Mouse (Mus musculus) mouse trophoblast stem cell (cell line): Measurements from ENCODE around the gene Dapk2.

Experiments used
- in situ Hi-C, 2 experiments: fragments of 300-500 bp; cut with MseI, MboI; formaldehyde crosslinking; loops; 2 replicates in 1 of 2; 3 replicates in 1 of 2; pipeline ENCODE4 v1.15.1; 2025

The Dapk2 gene

DNA sequence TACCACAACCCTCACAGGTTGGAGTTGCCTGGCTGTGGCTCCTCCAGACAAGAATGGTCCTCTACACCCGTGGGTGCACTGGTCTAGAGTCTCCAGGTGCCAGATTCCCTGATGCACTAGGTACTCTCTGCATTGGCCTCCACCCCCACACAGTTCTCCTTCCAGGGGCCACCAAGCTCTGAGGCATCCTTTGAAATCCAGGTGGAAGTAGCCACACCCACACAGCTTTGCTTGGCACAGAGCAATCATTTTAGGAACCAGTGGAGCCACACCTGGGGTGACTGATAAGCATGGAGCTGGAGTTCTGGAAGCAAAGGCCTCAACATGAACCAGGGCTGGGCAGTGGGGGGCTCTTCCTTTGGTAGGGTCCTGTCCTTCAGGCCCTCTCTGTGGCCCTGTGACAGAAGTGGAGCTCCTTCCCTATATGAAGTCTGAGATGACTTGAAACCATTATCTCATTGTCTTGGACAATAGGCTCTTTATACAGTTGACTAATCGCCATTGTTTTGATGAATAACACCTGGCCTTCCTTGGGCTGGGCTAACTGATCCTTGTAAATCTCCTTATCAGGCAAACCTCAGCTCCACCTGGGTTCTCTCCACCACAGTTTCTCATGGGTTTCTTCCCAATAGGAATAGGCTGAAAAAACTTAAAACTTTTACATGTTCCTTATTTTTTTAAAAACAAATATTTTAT is 70.6 kb downstream of the Dapk2 start:
- in situ Hi-C loops: no loop called here

DNA sequence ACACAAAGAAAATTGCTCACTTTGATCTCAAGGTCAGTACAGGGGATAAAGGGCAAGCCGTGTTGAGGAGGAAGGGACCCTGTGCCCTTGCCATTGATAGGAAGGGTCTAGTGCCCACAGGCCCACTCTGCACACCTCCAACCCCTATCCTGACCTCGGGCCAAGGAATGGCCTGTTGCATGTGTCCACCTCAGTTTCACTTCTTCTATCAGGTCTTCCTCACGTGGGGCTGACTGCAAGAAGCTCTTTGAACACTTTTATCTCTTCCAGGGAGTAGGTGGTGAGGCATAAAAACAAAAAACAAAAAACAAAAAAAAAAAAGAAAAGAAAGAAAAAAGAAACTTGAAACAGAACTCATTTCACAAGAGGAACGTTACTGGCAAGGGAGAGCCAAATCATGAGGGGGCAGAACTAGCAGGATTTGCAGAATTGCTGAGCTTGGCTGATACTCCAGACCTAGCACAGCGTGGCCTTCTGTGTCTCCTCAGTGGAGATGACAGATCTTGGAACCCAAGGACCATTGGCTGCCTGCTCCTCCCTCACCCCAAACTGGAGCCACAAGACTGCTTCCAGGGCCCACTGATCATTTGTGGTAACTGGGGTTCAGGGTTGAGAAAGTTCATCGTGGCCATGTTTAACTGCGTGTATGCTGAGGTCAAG is 73.9 kb downstream of the Dapk2 start:
- in situ Hi-C loops: no loop called here

DNA sequence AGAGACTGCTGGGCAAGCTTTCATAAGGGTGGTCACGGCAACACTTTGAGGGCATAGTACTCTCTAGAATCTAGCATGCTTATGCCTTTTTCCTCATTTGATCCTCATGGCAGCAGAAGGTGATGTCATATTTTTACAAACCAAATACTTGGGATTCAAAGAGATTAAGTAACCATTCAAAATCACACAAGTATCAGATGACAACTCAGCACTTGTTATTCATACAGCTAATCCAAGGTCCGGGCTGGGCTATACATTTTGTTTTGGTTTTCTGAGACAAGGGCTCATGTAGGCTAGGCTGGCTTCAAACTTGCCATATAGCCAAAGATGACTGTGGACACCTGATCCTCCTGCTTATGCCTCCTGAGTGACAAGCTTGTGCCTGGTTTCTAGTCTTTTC is 78.6 kb downstream of the Dapk2 start:
- in situ Hi-C loops: no loop called here

DNA sequence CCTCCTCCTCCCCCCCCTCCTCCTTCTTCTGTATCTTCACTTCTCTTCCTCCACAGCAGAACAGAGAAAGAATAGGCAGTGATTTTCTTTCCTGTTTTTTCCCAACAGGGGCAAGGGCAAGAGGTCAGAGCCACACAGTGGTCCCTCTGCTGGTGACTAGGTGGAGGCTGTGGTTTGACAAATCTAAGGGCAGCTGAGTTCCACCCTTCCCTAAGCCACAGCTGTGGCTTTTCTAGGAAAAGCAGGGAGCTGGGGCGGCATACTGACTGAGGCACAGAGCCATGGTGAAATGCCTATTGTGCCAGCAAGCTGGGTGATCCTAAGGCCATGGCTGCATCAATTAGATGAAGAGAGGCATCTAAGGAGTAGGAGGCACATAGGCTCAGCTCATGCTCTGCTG is 79.7 kb downstream of the Dapk2 start:
- in situ Hi-C loops: no loop called here

DNA sequence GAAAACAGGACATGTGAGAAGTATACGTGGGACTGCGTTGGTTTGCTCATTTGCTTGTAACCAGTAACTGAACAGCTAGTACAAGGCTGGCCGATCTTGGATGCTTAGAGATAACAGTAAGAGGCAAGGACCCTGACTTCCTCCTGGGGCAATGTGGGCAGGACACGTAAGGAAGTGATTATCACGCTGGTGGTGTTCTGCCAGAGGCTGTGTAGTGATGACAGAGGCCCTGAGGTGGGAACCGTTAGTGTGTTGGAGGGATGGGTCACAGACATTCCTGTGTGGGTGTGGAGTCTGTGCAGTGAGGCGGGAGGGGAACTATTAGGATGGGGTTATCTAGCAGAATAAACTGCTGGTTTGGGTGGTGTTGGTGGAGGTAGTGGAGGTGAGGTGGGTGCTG is 81.2 kb downstream of the Dapk2 start:
- in situ Hi-C loops: no loop called here

DNA sequence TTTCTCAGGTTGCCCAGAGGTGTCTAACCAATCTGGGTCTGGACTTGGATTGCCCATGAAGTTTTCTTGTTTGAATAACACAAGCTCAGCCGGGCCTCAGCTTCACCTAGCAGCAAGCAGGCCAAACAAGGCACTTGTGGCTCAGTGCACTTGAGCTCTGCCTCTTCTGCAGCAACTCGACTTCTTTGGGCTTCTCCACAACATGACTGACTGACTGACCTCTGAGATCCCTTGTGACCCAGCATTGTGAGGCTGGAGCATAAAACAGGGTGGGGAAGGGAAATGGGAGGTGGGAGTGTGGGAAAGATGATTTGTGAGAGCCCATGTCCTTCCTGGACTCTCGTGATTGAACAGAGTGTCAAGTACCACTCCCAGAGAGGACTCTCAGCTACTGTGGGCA is 81.7 kb downstream of the Dapk2 start:
- in situ Hi-C loops: no loop called here

DNA sequence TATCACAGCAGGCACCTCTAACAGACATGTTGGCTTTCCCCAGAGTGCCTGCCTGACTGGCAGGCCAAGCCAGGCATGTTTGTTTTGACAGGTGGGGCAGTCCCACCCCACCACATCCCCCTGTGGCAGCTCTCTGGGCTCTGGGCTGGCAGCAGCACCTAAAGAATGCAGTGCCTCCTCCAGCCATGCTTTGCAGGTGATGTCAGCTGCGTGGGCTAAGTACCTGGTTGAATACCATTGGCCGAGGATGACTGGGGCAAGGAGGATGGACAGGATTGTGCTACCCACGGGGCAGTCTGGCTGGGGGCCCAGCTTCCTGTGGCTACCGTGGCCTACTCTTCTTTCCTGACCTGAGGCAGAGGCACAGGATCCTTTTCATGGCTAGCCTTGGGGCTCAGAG is 82.5 kb downstream of the Dapk2 start:
- in situ Hi-C loops: no loop called here

DNA sequence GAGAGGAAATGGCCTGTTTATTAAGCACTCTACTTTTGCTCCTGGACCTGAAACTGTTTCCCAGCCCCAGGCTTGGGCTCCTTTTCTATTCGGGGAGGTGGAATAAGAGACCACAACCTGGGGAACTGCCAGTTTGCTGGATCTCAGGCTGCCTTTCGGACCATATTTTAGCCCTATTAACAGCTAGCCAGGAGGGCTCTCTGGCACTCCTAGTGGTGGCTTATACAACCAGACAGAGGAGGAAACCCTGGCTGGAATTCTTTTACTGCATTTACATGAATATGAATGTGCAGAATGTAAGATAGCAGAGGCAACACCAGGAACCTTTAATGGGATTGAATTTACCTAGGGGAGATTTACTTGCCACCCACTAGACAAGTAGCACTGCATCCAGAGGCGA is 83.0 kb downstream of the Dapk2 start:
- in situ Hi-C loops: no loop called here

DNA sequence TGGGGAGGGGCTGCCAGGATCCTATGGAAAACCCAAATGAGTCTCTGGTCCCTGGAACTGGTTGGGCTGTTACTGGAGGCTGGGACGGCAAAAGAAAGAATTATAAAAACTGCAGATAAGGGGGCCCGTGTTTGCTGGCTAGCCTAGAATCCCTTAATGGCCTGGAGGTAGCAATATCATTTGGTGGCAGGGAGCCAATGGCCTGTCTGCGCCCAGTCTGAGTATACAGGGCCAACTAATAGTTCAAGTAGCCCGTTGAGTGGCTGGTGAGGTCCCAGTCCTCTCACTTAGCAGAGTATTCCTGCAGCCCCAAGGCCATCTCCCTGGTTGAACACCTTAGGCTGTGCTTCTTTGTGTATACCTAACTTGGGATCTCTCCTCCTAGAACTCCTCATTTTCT is 83.7 kb downstream of the Dapk2 start:
- in situ Hi-C loops: no loop called here

DNA sequence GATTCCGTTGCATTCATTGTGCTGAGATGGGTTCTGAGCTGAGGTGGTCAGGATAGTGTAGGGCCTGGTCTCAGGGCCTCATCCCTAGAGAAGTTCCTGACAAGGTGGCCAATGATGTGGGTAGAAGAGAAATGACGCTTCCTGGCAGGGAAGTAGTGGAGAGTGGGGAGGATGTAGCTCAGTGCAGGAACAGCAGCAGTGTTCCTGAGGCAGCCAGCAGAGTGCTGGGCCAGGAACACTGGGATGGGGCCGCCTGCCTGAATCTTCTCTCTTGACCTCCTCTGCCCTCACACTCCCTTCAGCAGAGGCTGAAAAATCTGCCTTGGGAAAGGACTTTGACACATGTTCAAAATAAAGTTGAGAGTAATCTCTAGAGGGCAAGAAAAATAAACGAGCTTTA is 85.2 kb downstream of the Dapk2 start:
- in situ Hi-C loops: no loop called here

DNA sequence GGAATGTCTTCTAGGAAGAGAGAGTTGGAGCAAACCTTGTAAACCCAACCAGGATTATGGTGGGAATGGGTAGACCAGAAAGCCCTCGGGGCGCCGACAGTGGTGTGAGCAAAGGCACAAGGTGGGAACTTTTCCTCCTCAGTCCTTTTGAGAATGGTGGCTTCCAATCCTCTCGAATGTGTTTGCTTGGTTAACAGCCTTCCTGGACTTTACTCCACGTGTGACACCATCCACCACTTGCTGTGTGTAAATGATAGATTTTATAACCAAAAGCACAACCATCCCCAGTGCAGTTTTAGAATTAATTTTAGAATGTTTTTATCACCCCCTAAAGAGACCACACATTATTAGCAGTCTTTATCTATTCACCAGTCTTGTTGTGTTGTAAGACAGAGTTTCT is 86.1 kb downstream of the Dapk2 start:
- in situ Hi-C loops: no loop called here

DNA sequence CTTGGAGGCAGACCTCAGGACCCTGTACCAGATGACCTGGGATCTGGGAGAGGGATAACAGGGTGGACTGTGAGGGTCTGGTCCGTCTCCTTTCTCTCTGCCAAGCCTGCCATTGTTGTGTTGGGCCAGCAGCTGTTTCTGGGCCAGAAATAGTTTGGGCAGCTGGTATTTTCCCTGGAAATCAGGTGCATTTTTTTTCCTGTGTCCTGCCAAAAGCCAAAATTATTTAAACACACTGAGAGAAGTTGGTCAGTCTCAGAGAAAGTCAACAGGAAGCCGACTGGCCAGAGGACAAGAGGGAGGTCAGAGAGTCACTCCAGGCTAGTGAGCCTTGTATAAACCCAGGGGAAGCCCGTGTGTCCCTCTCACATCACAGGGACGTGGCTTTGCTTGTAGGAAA is 87.7 kb downstream of the Dapk2 start:
- in situ Hi-C loops: no loop called here

DNA sequence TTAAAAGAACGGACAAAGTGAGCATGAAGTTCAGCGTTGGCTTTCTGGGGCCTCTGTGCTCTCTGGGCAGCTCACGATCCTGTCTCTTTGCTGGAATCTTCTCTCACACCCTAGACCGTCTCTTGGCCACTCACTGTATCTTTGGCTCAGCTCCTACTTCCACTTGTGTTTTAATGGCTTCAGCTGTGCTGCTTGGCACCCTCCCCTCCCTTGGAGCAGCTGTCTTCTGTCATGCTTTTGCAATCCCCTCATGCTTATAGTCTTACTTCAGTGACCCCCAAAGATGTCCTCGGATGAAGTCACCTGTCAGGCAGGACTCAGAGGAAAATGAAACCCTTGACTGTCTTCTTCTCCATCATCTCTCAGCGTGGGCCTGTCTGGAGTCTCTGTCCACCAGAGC is 91.3 kb downstream of the Dapk2 start:
- in situ Hi-C loops: no loop called here

DNA sequence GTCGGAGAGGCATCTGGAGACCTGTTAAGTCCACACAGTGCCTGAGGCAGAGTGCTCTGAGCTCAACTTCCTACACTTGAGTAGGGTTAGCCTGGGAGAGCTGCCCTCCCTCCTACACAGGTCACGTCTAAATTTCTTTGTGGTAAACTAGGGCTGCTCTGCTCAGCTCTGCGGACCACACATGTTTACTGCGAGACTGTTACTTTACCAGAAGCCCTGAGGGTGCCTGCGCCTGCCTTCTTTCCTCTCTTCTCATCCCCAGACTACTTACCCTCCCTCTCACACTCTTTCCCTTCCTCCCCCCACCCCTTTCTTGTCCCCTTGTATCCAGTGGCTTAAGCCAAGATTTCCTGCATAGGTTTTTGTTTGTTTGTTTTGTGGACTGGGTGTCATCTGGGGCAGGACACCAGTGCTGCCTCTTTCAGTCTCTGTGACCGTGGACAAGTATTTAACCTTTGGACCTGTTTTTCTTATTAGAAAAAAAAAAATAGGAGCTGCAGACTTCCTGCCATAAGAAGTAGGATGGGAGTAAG is 93.2 kb downstream of the Dapk2 start:
- in situ Hi-C loops: no loop called here

DNA sequence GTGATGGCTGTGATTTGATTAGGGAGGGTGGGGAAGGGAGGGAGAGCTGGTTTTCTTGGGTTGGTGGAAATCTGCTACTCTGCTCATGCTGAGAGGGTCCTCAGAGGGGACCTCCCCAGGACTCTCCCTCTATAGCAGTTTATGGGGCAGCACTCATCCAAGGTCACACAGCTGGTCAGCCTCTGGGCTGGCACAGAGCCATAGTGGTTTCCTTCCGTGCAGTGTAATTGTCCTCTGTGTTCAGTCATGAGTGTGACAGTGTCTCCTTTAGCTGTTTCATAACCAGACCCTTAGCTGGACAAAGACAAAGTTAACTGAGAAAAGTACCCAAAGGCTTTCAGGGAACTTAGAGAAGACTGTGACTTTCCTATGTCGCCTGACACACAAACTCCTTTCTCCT is 103.7 kb downstream of the Dapk2 start:
- in situ Hi-C loops: no loop called here

DNA sequence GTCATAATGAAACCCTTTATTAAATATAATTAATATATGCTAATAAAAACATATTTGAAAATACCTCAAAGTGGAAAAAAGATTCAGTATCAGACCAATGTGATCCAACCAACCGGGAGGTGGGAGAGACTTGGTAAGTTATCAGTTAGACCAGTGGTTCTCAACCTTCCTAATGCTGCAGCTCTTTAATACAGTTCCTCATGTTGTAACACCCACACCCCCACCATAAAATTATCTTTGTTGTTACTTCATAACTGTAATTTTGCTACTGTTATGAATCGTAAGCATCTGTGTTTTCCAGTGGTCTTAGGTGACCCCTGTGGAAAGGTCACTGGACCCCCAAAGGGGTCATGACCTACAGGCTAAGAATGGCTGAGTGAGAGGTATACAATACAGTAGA is 105.7 kb downstream of the Dapk2 start:
- in situ Hi-C loops: no loop called here

DNA sequence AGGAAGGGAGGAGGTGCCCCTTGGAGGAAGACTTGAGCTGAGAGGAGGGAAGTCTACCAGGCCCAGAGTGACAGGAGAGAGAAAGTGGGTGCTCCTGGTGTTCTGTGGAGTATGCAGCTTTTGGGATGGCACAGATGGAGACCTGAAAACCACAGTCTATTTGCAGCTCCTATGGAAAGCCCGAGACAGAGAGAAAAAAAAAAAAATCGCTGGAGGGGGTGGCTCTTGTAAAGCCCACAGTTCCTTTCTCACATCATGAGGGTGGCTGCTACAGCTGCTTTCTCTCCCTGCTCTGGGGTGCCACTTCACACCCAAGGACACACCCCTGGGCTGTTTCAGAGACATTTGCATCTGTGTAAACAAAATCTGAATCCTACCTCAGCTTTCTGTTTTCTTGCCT is 107.6 kb downstream of the Dapk2 start:
- in situ Hi-C loops: no loop called here

DNA sequence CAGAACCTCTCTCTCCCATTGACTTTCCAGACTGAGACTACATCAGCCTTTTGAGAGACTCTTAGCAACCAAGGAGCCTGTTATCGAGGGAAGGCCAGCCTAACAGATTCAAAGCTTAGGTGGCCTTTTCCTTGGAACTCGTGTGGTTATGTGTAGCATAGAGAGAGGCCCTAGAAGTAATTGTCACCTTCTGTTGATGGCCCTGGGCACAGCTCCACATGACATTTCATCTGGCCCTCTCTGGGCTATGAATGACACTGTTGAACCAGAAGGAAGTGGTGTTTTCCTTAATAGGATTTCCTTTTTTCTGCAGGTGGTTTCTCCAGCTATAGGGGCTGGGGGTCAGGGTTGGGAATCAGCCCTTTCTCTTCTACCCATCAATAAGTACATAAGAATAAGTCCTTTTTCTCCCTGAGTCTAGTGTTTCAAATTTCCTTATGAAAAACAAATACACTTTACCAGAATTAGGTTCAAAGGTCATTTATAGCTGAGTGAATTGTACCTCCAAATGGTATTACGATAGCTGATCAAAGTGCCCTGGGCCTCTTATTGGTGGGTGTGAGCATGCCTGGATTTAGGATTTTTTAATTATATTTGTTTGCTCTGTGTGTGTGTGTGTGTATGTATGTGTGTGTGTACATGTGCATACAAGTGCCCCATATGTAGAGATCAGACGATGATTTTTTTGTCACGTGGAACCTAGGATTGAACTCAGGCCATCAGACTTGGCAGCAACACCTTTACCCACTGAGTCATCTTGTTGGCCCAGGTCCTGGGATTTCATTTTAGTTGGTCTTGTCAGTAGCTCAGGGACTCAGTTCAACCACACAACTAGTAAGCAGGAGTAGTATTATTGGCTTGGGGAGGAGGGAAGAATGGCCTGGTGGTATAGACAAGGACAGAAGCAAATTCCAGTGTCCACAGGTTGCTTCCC is 108.5 kb downstream of the Dapk2 start:
- in situ Hi-C loops: no loop called here

DNA sequence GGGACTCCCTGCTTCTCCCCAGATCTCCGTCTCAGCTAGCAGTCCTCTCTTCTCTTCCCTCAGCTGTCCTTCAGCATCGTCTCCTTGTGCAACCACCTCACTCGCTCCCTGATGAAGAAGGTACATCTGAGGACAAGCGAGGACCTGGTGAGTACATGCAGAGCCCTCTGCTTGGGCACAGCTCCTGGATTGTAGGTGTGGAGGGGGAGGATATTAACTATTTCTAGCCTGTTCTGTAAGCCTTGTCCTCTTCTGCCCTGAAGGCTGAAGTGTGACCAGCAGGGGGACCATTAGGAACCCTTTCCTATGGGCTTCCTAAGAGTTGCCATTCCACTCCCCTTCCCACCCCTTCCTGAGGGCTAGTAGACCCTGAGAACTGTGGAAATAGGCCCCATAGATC is 110.8 kb downstream of the Dapk2 start:
- in situ Hi-C loops: no loop called here

DNA sequence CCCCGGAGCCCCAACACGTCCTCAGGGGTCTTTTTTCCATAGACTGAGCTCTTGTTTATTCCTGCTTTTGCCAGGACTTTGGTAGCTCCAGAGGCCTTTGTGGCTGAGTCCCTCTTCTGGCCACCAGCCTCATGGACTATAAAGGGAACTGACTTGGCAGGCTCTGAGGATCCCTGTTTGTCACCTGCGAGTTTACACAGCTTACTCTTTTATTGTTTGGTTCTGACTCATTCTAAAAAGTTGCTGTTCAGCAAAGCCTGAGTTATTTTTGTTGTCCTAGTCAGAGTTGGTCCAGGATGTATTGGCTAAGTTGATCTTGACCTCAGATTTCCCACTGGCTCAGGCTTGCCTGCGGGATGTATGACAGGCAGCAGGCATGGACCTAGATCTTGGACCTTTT is 112.0 kb downstream of the Dapk2 start:
- in situ Hi-C loops: no loop called here

DNA sequence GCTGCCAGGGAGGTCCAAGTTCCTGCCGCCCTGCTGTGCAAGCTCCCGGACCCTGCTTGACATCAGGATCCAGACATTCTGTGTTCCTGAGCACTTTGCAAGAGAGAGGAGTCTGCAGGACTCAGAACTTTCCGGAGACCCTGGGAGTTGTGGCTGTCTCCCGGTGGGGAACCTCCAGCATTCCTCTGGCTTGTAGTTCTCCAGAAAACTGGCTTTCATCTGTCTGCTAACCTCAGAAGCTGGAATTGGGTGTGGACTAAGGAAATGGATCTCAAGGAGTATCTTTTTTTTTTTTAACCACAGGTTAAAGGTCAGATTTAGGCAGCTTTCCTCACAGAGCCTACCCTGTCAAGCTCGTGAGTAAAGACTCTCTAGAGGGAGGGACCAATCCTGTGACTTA is 113.7 kb downstream of the Dapk2 start:
- in situ Hi-C loops: no loop called here

DNA sequence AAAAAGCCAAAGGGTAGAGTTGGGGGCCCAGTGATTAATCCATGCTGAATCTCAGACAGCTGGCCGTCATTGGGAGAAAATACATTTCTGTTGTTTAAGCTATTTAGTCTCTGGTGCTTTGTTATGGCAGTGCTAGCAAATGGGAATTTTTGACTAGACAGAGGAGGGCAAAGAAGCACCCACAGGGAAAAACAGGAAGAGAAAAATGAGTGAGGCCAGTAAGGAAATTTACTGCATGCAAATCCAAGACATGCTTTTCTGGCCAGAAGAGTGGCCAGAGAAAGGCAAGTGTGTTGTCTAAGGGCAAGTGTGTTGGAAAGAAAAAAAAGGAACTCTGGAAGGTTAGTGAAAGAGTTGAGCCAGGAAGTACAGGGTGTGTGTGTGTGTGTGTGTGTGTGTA is 115.6 kb downstream of the Dapk2 start:
- in situ Hi-C loops: no loop called here

DNA sequence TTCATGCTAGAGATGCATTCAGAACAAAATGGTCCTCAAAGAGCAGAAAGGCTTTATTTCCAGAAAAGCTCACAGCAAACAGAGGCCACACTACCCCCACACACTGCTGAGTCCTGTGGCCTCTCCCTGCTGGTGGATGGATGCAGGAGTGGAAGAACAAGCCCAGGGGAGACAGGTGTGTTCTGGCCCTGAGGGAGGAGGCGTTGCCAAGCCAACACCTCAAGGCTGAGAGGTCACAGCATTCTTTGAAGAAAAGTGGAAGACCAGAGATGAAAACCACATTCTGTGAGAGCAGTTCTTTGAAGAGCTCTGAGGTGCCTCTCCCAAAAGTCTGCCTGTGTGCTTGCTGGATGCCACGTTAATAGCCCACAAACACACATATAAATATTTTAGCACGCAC is 116.6 kb downstream of the Dapk2 start:
- in situ Hi-C loops: no loop called here
